Comparison of ENCODE assay signal across 20 mouse cellular contexts in genomic region chr13:41091271-41091670, GRCm38 (mm10). TPM values are rescaled to one million over a fixed set of nuclear protein-coding genes. Genes with fewer than 3 reads are reported as not detected.
DNase-seq lines count a peak whose midpoint lies in the region; ATAC-seq and TF ChIP-seq lines count a peak whose summit lies in the region.
"Had no signal": no experiment of that assay in that cellular context is flagged by ENCODE, and none has a peak within 500 bp of the region (broad histone marks: within the 10 kb centered on the region; RNA-seq: fewer than 3 reads in every experiment).

No protein-coding gene starts in this region.

- H3K4me3 ChIP-seq in heart, embryonic 10.5 days, result no peak overlapping the region
- no peak overlapping the region for H3K4me3 ChIP-seq in midbrain, embryonic 11.5 days (ENCODE audit: low read depth, low read length)
- no peak overlapping the region for H3K4me3 ChIP-seq in midbrain, embryonic 10.5 days
- no peak overlapping the region for H3K4me3 ChIP-seq in limb, embryonic 12.5 days (replicated peaks)
- no peak overlapping the region; the same call in 1 of the 2 replicates for H3K4me3 ChIP-seq in stomach, embryonic 16.5 days (replicated peaks; ENCODE audit: low read length)
- no peak overlapping the region for H3K4me3 ChIP-seq in thymus, adult 2 months (ENCODE audit: control insufficient read depth, insufficient read depth, low read length)
- H3K4me3 ChIP-seq: kidney, embryonic 15.5 days had no signal

- H3K4me1 ChIP-seq in heart, embryonic 10.5 days, result peaks cover 5% of the 10 kb centered on the region; the same call in 1 of the 2 replicates
- no peaks in the 10 kb centered on the region for H3K4me1 ChIP-seq in midbrain, embryonic 11.5 days (ENCODE audit: control insufficient read depth, insufficient read depth, low read length)
- peaks cover 10% of the 10 kb centered on the region for H3K4me1 ChIP-seq in midbrain, embryonic 10.5 days
- no peaks in the 10 kb centered on the region for H3K4me1 ChIP-seq in limb, embryonic 12.5 days (replicated peaks)
- no peaks in the 10 kb centered on the region; the same call in 1 of the 2 replicates for H3K4me1 ChIP-seq in stomach, embryonic 16.5 days (ENCODE audit: control insufficient read depth, insufficient read depth, low read length)
- no peaks in the 10 kb centered on the region for H3K4me1 ChIP-seq in thymus, adult 2 months (replicated peaks; ENCODE audit: control insufficient read depth, insufficient read depth, low read length)
- H3K4me1 ChIP-seq: kidney, embryonic 15.5 days had no signal

- no peak overlapping the region for H3K4me2 ChIP-seq in midbrain, embryonic 11.5 days
- H3K4me2 ChIP-seq in limb, embryonic 12.5 days, result peak overlapping the region; percentile 15; the same call in 1 of the 2 replicates
- peak overlapping the region; percentile 40 for H3K4me2 ChIP-seq in stomach, embryonic 16.5 days (ENCODE audit: low read depth, low read length)
- H3K4me2 ChIP-seq: kidney, embryonic 15.5 days had no signal

- no peak for ATAC-seq in midbrain, embryonic 11.5 days (ENCODE audit: low FRiP score)
- ATAC-seq in limb, embryonic 12.5 days (ENCODE audit: insufficient number of reproducible peaks, insufficient read depth, low FRiP score, low TSS enrichment, low read depth), result no peak
- ATAC-seq in stomach, embryonic 16.5 days (ENCODE audit: insufficient read depth, low FRiP score), result no peak

- no peaks in the 10 kb centered on the region for H3K27me3 ChIP-seq in heart, embryonic 10.5 days (ENCODE audit: insufficient read depth, poor library complexity, severe bottlenecking)
- H3K27me3 ChIP-seq in midbrain, embryonic 11.5 days (ENCODE audit: control insufficient read depth, insufficient read depth, low read length), result no peaks in the 10 kb centered on the region
- H3K27me3 ChIP-seq in midbrain, embryonic 10.5 days (ENCODE audit: low read depth, poor library complexity, severe bottlenecking), result no peaks in the 10 kb centered on the region
- H3K27me3 ChIP-seq in limb, embryonic 12.5 days, result peaks cover 7% of the 10 kb centered on the region
- peaks cover 8% of the 10 kb centered on the region; the same call in 1 of the 2 replicates for H3K27me3 ChIP-seq in stomach, embryonic 16.5 days (ENCODE audit: control insufficient read depth, insufficient read depth, low read length)
- no peaks in the 10 kb centered on the region for H3K27me3 ChIP-seq in thymus, adult 2 months (ENCODE audit: control insufficient read depth, insufficient read depth, low read length)

- no peaks in the 10 kb centered on the region for H3K9me3 ChIP-seq in heart, embryonic 10.5 days
- H3K9me3 ChIP-seq in midbrain, embryonic 11.5 days (ENCODE audit: control insufficient read depth, low read length), result no peaks in the 10 kb centered on the region
- no peaks in the 10 kb centered on the region for H3K9me3 ChIP-seq in midbrain, embryonic 10.5 days (replicated peaks)
- H3K9me3 ChIP-seq in limb, embryonic 12.5 days, result no peaks in the 10 kb centered on the region
- no peaks in the 10 kb centered on the region for H3K9me3 ChIP-seq in stomach, embryonic 16.5 days (replicated peaks; ENCODE audit: control insufficient read depth, low read length)
- H3K9me3 ChIP-seq: G1E; kidney, embryonic 15.5 days had no signal

- no peaks in the 10 kb centered on the region for H3K36me3 ChIP-seq in heart, embryonic 10.5 days
- no peaks in the 10 kb centered on the region for H3K36me3 ChIP-seq in midbrain, embryonic 11.5 days (ENCODE audit: control insufficient read depth, insufficient read depth, low read length)
- no peaks in the 10 kb centered on the region for H3K36me3 ChIP-seq in midbrain, embryonic 10.5 days
- no peaks in the 10 kb centered on the region for H3K36me3 ChIP-seq in limb, embryonic 12.5 days
- H3K36me3 ChIP-seq in stomach, embryonic 16.5 days (ENCODE audit: control insufficient read depth, insufficient read depth, low read length), result no peaks in the 10 kb centered on the region
- no peaks in the 10 kb centered on the region for H3K36me3 ChIP-seq in thymus, adult 2 months (ENCODE audit: control insufficient read depth, insufficient read depth, low read length)
- H3K36me3 ChIP-seq: G1E; kidney, embryonic 15.5 days had no signal

- intact Hi-C loops in heart, postnatal 25 days (cut with DNase I), result no loop called here

- no peak overlapping the region for H3K27ac ChIP-seq in heart, embryonic 10.5 days
- no peak overlapping the region for H3K27ac ChIP-seq in midbrain, embryonic 11.5 days (ENCODE audit: low read depth, low read length)
- H3K27ac ChIP-seq in midbrain, embryonic 10.5 days (replicated peaks), result no peak overlapping the region
- H3K27ac ChIP-seq in limb, embryonic 12.5 days, result no peak overlapping the region
- H3K27ac ChIP-seq in stomach, embryonic 16.5 days (ENCODE audit: low read length), result no peak overlapping the region
- no peak overlapping the region for H3K27ac ChIP-seq in thymus, adult 2 months (ENCODE audit: control insufficient read depth, insufficient read depth, low read length)
- H3K27ac ChIP-seq: kidney, embryonic 15.5 days; macrophage had no signal

- peak; percentile 66 for DNase-seq in heart, embryonic 10.5 days (ENCODE audit: low spot score)
- DNase-seq in heart, postnatal 25 days (ENCODE audit: low spot score), result no peak
- DNase-seq in midbrain, embryonic 11.5 days (ENCODE audit: low spot score, missing footprints), result peak; percentile 84
- DNase-seq in midbrain, embryonic 10.5 days (ENCODE audit: low spot score), result no peak
- no peak for DNase-seq in thymus, adult 2 months
- DNase-seq in spleen, postnatal 36 days (ENCODE audit: low spot score in 2 of 2), result no peak
- DNase-seq: adrenal gland, postnatal 36 days; thymus, adult 18-20 months had no signal

- 21% methylated on average over 10 of the region's 10 CpGs for WGBS in heart, embryonic 10.5 days
- 40% methylated on average over 10 of the region's 10 CpGs for WGBS in midbrain, embryonic 11.5 days
- WGBS in midbrain, embryonic 10.5 days, result 40% methylated on average over 10 of the region's 10 CpGs
- 24% methylated on average over 10 of the region's 10 CpGs for WGBS in limb, embryonic 12.5 days
- WGBS in stomach, embryonic 16.5 days, result 14% methylated on average over 10 of the region's 10 CpGs
- WGBS in thymus, adult 2 months, result 65% methylated on average over 10 of the region's 10 CpGs

- no peak overlapping the region for H3K9ac ChIP-seq in midbrain, embryonic 11.5 days (ENCODE audit: low read length)
- no peak overlapping the region for H3K9ac ChIP-seq in limb, embryonic 12.5 days (replicated peaks)
- no peak overlapping the region for H3K9ac ChIP-seq in stomach, embryonic 16.5 days (ENCODE audit: low read length)
- H3K9ac ChIP-seq: kidney, embryonic 15.5 days had no signal

- TF ChIP-seq POLR2A in thymus, adult 2 months (IDR thresholded peaks at IDR 0.05; ENCODE audit: control insufficient read depth, extremely low read depth, insufficient read depth, low read length, poor library complexity), result no peak

- no peak for TF ChIP-seq CTCF in thymus, adult 2 months (IDR thresholded peaks at IDR 0.05; ENCODE audit: borderline replicate concordance, control insufficient read depth, extremely low read depth, insufficient read depth, low read length, poor library complexity)

RNA-seq across cellular contexts. Expression of gene Mak, which starts 11.8 kb away (rescaled TPM):
- 0.43 and 0.53 TPM in 2 replicates for polyA plus RNA-seq in heart, embryonic 10.5 days (2016; fragmentation: Nextera tagmentation; extraction: Ambion mirVana)
- total RNA-seq in heart, postnatal 25 days (2021), result not detected
- 0.61 TPM in 2 replicates for polyA plus RNA-seq in midbrain, embryonic 11.5 days (2014; fragmentation: Nextera tagmentation; extraction: Ambion mirVana)
- 0.42 and 1.0 TPM in 2 replicates for polyA plus RNA-seq in midbrain, embryonic 10.5 days (2016; fragmentation: Nextera tagmentation; extraction: Ambion mirVana)
- 0.50 and 1.2 TPM in 2 replicates for polyA plus RNA-seq in limb, embryonic 12.5 days (2016; fragmentation: Nextera tagmentation; extraction: Ambion mirVana)
- 0.35 and 0.49 TPM in 2 replicates for polyA plus RNA-seq in stomach, embryonic 16.5 days (2015; fragmentation: Nextera tagmentation; extraction: Ambion mirVana)
- 0.10 and 0.13 TPM in 2 replicates for polyA plus RNA-seq in thymus, adult 2 months (2012; rRNA removed)
- total RNA-seq: adrenal gland, postnatal 36 days; granulocyte monocyte progenitor cell, adult 5-6 weeks; hematopoietic stem cell, adult 5-6 weeks; monocyte, adult 5-6 weeks had no signal
- polyA plus RNA-seq: G1E; small intestine, adult 2 months had no signal

RNA-seq across cellular contexts. Expression of gene Gcm2, which starts 19.6 kb away (rescaled TPM):
- 0.06 and 0.09 TPM in 2 replicates for polyA plus RNA-seq in heart, embryonic 10.5 days (2016; fragmentation: Nextera tagmentation; extraction: Ambion mirVana)
- not detected for total RNA-seq in heart, postnatal 25 days (2021)
- not detected in 2 replicates for polyA plus RNA-seq in midbrain, embryonic 11.5 days (2014; fragmentation: Nextera tagmentation; extraction: Ambion mirVana)
- polyA plus RNA-seq in midbrain, embryonic 10.5 days (2016; fragmentation: Nextera tagmentation; extraction: Ambion mirVana), result not detected in 2 replicates
- polyA plus RNA-seq in limb, embryonic 12.5 days (2016; fragmentation: Nextera tagmentation; extraction: Ambion mirVana), result not detected in 2 replicates
- not detected in 2 replicates for polyA plus RNA-seq in stomach, embryonic 16.5 days (2015; fragmentation: Nextera tagmentation; extraction: Ambion mirVana)
- 0.08 and 0.23 TPM in 2 replicates for polyA plus RNA-seq in thymus, adult 2 months (2012; rRNA removed)
- total RNA-seq: adrenal gland, postnatal 36 days; G1E; granulocyte monocyte progenitor cell, adult 5-6 weeks; hematopoietic stem cell, adult 5-6 weeks; left cerebral cortex, postnatal 36 days; monocyte, adult 5-6 weeks had no signal
- polyA plus RNA-seq: cortical plate, adult 2 months; frontal cortex, adult 2 months; G1E; kidney, embryonic 15.5 days; macrophage; small intestine, adult 2 months had no signal

RNA-seq across cellular contexts. Expression of gene Sycp2l, which starts 22.8 kb away (rescaled TPM):
- polyA plus RNA-seq in heart, embryonic 10.5 days (2016; fragmentation: Nextera tagmentation; extraction: Ambion mirVana), result not detected in 2 replicates
- total RNA-seq in heart, postnatal 25 days (2021), result not detected
- polyA plus RNA-seq in midbrain, embryonic 11.5 days (2014; fragmentation: Nextera tagmentation; extraction: Ambion mirVana), result not detected in 2 replicates
- not detected in 2 replicates for polyA plus RNA-seq in midbrain, embryonic 10.5 days (2016; fragmentation: Nextera tagmentation; extraction: Ambion mirVana)
- not detected in 2 replicates for polyA plus RNA-seq in limb, embryonic 12.5 days (2016; fragmentation: Nextera tagmentation; extraction: Ambion mirVana)
- 0.31 and 0.32 TPM in 2 replicates for polyA plus RNA-seq in stomach, embryonic 16.5 days (2015; fragmentation: Nextera tagmentation; extraction: Ambion mirVana)
- 0.03 and 0.05 TPM in 2 replicates for polyA plus RNA-seq in thymus, adult 2 months (2012; rRNA removed)
- total RNA-seq: adrenal gland, postnatal 36 days; G1E; granulocyte monocyte progenitor cell, adult 5-6 weeks; hematopoietic stem cell, adult 5-6 weeks; monocyte, adult 5-6 weeks had no signal
- polyA plus RNA-seq: G1E; kidney, embryonic 15.5 days; macrophage; small intestine, adult 2 months had no signal

Comparison
In these comparisons a context has a peak if more than half of its experiments do, and no peak if none do; other contexts are left out.
1. DNase-seq: peak in heart, embryonic 10.5 days (single experiment) and midbrain, embryonic 11.5 days (single experiment); none in heart, postnatal 25 days (single experiment), midbrain, embryonic 10.5 days (single experiment), thymus, adult 2 months (single experiment) and spleen, postnatal 36 days (0 of 2).